Mouse (Mus musculus) embryonic stem cell, embryonic (primary cell): ENCODE results near the gene Gsg1l.

ENCODE experiments used
- CTCF ChIA-PET, 4 experiments: fragments of 300-600 bp in 2 of 4; fragments of 350-600 bp in 2 of 4; sonication (Branson Sonifier 250); formaldehyde crosslinking; loops; one replicate each; lab custom pipeline; 2022; ENCODE audit warnings: inconsistent platforms in 2 of 4; lab: Charles Lee
- POLR2A ChIA-PET, 4 experiments: fragments of 300-600 bp in 2 of 4; fragments of 350-600 bp in 2 of 4; sonication (Branson Sonifier 250); formaldehyde crosslinking; loops; one replicate each; lab custom pipeline; 2022; ENCODE audit warnings: antibody characterized with exemption in 4 of 4, inconsistent platforms in 1 of 4; lab: Charles Lee

Gene Gsg1l

DNA sequence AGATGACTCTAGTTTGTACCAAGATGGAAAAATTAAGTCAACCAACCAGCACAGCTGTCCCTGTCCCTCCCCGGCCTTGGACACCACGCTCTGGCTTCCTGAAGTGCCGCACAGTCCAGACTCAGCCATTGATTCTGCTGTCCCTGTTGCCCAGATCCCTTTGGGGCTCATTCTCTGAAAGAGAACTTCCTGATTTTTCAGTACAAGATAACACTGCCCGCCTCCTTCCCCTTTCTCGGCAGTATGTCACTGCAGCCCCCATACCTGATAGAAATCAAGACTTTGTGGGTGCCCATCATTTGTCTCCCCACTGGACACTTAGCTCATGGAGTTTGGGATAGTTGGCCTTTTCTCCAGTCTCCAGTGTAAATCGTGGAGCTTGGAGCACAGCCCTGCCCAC lies 37.1 kb downstream of the Gsg1l start:
- POLR2A ChIA-PET = no interaction called here

DNA sequence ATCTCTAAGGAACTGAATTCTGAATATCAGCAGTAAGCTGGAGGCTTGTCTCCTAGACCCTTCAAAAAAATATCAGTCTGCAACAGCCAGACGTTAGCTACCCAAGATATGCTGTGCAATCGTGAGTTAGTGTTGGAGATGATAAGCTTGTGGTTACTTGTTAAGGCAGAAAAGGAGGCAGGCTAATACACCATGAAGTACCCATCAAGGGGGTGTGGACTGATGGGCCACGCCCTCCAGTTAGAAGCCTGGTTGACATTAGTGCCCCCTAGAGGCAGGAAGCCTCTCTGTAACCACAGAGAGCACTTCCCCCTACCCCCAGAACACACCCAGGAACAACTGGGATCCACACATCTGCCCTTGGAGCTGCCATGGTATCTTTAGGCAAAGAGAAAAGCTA lies 39.9 kb downstream of the Gsg1l start:
- CTCF ChIA-PET = interaction anchor here in 3 of 4 experiments (0.5 to 1.3 kb wide), 11 partner anchors 9 to 259 kb away, joined by 3 to 5 read pairs (median 3); no protein-coding TSS in a partner anchor
- POLR2A ChIA-PET = interaction anchor here in 1 of 4 experiments (1.2 kb wide), 1 partner anchor 10 kb away, joined by 3 read pairs; no protein-coding TSS in a partner anchor

More for the DNA sequence above, 37.1 kb downstream of the Gsg1l start:
- CTCF ChIA-PET = no interaction called here

GRCm38 (mm10) chr7:126040794-126041526 lies 41.3 kb downstream of the Gsg1l start:
- ChIA-PET POLR2A (interaction anchor here in 1 of 4 experiments (1.2 kb wide), 1 partner anchor 11 kb away, joined by 3 read pairs; no protein-coding TSS in a partner anchor), CTCF (interaction anchor here in 1 of 4 experiments (1.1 kb wide), 1 partner anchor 257 kb away, joined by 3 read pairs; no protein-coding TSS in a partner anchor)

GRCm38 (mm10) chr7:126039847-126040246 lies 42.4 kb downstream of the Gsg1l start:
- ChIA-PET POLR2A (interaction anchor here in 2 of 4 experiments (0.6 to 1.3 kb wide), 5 partner anchors 10 to 178 kb away, joined by 3 to 4 read pairs (median 4); no protein-coding TSS in a partner anchor), CTCF (interaction anchor here in 2 of 4 experiments (0.6 to 1.4 kb wide), 3 partner anchors 14 to 341 kb away, joined by 3 to 6 read pairs (median 4); no protein-coding TSS in a partner anchor)

DNA sequence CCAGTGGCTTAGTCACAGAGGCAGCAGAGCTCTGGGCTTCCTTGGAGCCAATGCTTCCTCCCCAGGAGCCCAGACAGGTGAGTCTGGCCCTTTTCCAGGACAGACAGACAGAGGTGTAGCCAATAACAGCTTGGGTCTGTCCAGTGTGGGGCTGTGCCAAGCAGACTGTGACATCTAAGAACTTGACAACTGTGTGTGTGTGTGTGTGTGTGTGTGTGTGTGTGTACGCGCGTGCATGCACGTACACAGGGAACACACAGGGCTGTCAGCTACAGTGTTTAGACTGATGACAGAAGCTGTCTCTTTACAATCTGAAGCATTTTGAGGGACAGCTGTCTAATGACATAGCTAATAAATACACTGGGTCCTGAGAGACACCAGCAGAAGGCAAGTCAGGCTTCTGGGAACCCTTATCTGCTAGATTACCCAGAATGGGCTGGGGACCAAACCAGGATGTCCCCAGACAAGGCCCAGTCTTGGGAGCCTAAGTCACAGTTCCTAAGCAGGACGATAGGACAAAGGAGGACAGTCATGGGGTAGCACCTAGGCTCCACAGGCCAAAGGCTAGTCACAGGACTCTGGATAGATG lies 42.9 kb downstream of the Gsg1l start:
- ChIA-PET POLR2A (interaction anchor here in 2 of 4 experiments (0.7 to 1.4 kb wide), 9 partner anchors 8 to 177 kb away, joined by 3 to 7 read pairs (median 4); no protein-coding TSS in a partner anchor), CTCF (interaction anchor here in 3 of 4 experiments (0.6 to 1.4 kb wide), 4 partner anchors 13 to 340 kb away, joined by 3 to 6 read pairs (median 4); no protein-coding TSS in a partner anchor)

- POLR2A ChIA-PET = interaction anchor here in 2 of 4 experiments (0.6 to 1.4 kb wide), 10 partner anchors 8 to 695 kb away, joined by 3 to 7 read pairs (median 3); no protein-coding TSS in a partner anchor
- CTCF ChIA-PET = interaction anchor here (0.6 to 1.7 kb wide), 7 partner anchors 12 to 230 kb away, joined by 3 to 6 read pairs (median 4); no protein-coding TSS in a partner anchor
These were observed 43.6 kb downstream of the Gsg1l start for GRCm38 (mm10) chr7:126038366-126039246.

DNA sequence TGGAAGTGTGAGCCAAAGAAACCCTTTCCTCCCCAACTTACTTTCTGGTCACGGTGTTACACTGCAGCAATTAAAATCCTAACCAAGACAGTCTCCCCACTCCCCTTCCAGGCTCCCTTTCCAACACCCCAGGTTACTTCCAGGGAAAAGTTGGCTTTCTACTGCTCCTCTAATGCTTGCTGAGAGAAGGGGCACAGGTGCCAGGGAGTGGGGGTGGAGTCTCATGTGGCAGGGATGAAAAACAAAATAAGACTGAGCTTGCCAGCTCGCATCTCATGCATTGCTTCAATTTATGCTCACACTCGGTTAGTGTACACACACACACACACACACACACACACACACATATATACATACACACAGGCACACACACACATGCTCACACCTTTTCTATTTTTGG lies 46.9 kb downstream of the Gsg1l start:
- CTCF ChIA-PET = no interaction called here

DNA sequence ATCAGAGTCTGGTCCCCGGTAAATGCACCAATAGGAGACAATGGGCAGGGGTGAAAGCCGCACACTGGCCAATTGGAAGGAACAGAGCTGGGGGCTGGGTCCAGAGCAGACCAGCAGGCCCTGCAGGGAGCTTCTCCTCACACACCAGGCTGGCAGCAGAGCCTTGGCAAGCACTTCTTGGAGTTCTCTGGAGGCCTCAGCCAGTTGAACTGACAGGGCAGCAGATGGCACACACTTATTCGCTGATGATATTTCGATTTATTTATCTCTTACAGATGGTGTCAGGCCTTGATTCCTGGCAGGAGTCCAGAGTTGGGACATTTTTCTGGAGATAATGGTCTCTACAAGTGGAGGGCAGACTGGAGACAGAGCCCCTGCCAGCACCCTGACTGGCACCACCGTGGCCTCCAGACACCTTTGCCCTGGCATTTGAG lies 49.4 kb downstream of the Gsg1l start:
- ChIA-PET CTCF (interaction anchor here in 1 of 4 experiments (0.5 kb wide), 1 partner anchor 313 kb away, joined by 3 read pairs; no protein-coding TSS in a partner anchor), POLR2A (no interaction called here)

More for the DNA sequence above, 46.9 kb downstream of the Gsg1l start:
- POLR2A ChIA-PET = interaction anchor here in 1 of 4 experiments (1.0 kb wide), 1 partner anchor 12 kb away, joined by 3 read pairs; no protein-coding TSS in a partner anchor

- ChIA-PET POLR2A (interaction anchor here in 1 of 4 experiments (1.0 kb wide), 1 partner anchor 146 kb away, joined by 3 read pairs; no protein-coding TSS in a partner anchor), CTCF (interaction anchor here in 1 of 4 experiments (0.5 kb wide), 1 partner anchor 313 kb away, joined by 3 read pairs; no protein-coding TSS in a partner anchor)
These were observed 49.9 kb downstream of the Gsg1l start for GRCm38 (mm10) chr7:126032365-126032755.

DNA sequence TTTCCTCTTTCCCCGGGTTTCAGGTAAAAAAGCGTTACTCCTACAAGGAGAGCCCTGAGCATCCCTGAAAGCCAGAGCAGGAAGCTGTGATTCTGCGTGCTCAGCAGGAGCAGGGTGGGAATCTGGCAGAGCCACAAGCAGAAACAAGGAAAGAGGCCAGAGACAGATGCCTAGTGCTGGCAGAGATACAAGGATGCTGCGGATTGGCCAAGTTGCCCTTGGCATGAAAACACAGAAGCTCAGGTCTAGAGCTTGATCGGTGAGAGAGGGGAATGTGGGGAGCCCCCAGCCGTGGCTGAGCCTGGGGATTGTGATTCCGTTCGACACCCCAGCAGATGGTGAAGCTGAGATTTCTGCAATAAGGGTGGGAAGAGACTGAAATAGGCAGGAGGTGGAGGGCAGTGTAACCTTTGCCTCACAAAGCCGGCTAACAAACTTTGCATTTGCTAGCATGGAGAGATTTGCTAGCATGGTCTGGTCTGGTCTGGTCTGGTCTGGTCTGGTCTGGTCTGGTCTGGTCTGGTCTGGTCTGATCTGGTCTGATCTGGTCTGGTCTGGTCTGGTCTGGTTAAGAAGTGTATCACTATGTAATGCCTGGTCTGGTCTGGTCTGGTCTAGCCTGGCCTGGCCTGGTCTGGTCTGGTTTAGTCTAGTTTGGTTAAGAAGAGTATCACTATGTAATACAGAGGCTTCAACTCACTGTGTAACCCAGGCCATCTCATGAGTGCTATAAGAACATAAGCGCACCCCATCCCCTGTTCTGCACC lies 50.4 kb downstream of the Gsg1l start:
- POLR2A ChIA-PET = interaction anchor here in 1 of 4 experiments (1.0 kb wide), 1 partner anchor 146 kb away, joined by 3 read pairs; no protein-coding TSS in a partner anchor
- CTCF ChIA-PET = interaction anchor here in 2 of 4 experiments (0.5 kb wide), 2 partner anchors 170 to 314 kb away, joined by 3 to 7 read pairs; no protein-coding TSS in a partner anchor

- ChIA-PET POLR2A (interaction anchor here in 1 of 4 experiments (1.6 kb wide), 1 partner anchor 57 kb away, joined by 3 read pairs; no protein-coding TSS in a partner anchor), CTCF (no interaction called here)
These were observed 54.8 kb downstream of the Gsg1l start for GRCm38 (mm10) chr7:126027410-126027809.

DNA sequence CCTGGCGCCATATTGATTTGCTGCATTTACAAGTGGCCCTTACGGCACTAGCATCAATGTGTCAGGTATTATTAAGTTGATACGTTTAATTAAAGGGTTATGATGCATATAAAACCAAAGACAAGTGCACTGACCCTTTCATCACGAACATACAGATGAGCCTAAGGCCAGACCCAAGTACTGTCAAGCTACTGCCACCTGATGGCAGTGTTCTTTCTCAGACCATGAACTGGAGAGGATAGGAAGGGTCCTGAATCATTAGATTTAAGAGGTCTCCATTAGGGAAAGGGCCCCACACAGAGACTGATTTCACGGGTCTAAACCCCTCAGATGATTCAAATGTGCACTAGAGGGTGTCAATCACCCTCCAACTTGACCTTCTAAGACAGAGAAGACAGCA lies 55.6 kb downstream of the Gsg1l start:
- ChIA-PET POLR2A (interaction anchor here in 1 of 4 experiments (1.6 kb wide), 1 partner anchor 12 kb away, joined by 5 read pairs; no protein-coding TSS in a partner anchor), CTCF (interaction anchor here in 2 of 4 experiments (0.7 to 1.0 kb wide), 2 partner anchors 13 to 67 kb away, joined by 3 to 4 read pairs; no protein-coding TSS in a partner anchor)

- ChIA-PET POLR2A (no interaction called here), CTCF (no interaction called here)
These were observed 62.2 kb downstream of the Gsg1l start for GRCm38 (mm10) chr7:126019966-126020365.

GRCm38 (mm10) chr7:126019321-126019720 lies 62.9 kb downstream of the Gsg1l start:
- POLR2A ChIA-PET = no interaction called here
- CTCF ChIA-PET = no interaction called here

DNA sequence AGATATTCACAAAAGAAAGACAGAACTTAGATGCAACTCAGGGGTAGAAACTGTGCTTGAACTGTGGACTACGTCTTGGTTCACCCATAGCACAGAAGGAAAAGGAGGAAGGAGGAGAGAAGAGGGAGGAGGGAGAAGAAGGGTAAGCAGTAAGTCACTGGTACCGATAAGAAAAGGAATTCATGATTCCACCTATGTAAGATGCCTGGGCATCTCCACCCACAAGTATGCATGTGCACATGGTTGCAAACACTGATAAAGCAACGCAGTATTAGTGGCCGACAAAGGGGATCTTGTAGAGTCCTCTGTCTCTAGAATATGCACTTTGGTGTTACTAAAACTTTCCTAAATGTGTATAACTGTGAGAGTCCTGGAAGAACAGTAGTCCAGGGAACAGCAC lies 64.8 kb downstream of the Gsg1l start:
- CTCF ChIA-PET = no interaction called here
- POLR2A ChIA-PET = interaction anchor here in 2 of 4 experiments (0.6 kb wide), 2 partner anchors 17 to 263 kb away, joined by 3 read pairs; no protein-coding TSS in a partner anchor

DNA sequence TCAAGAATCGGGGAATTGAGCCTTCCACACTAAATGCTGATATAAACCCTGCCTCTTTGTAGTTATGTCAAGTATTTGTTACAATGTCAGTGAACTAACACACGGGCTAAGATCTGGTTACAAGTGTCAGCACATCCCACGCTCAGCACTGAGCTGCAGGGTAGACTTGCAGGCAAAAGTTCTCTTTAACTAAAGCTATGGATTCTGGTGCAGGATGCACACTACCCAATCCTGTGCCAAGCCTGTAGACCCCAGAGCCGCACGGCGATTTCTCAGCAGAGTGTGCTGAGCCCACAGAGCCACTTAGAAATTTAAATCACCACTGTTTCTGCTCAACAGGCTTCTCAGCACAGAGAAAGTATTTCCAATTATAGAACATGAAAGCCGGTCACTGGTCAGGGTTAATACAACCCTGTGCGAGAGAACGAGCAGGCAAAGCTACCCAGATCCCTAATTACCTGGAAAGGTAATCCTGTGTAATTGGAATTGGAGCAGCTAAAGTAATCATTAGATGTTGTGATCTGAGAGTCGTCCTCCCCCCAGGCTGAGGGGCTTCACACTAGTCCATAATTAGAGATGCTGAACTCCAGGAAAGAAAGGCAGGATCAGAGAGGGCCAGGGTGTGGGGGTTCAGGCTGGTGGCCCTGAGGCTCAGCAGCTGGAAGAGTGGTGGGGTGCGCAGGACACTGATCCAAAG lies 69.7 kb downstream of the Gsg1l start:
- POLR2A ChIA-PET = interaction anchor here in 1 of 4 experiments (0.5 kb wide), 1 partner anchor 53 kb away, joined by 3 read pairs; no protein-coding TSS in a partner anchor

More for the DNA sequence above, 69.7 kb downstream of the Gsg1l start:
- CTCF ChIA-PET = no interaction called here
